Mouse (Mus musculus) heart, embryonic 13.5 days (tissue): Measurements from ENCODE around the gene Phf11c. TPM values are rescaled to one million over a fixed set of nuclear protein-coding genes. Genes with fewer than 3 reads are reported as not detected.

Experiments
- polyA plus RNA-seq: library from polyadenylated mRNA; unstranded; fragments of >200 nt; fragmentation: Nextera tagmentation; extraction: Ambion mirVana; gene quantifications from 2 replicates; pipeline ENCODE4 v1.2.1, GENCODE M21; 2015

Phf11c gene
- polyA plus RNA-seq, 1 experiment from 2014 or later, result 0.41 TPM

Other genes with a start within 250 kb of the Phf11c start
- gene Gm5142, start 216.6 kb downstream of the Phf11c start, polyA plus RNA-seq, result not detected in 2 replicates
- gene Rcbtb1, start 194.2 kb downstream of the Phf11c start, polyA plus RNA-seq, result 21.6 and 24.9 TPM in 2 replicates
- not detected in 2 replicates for gene Gm6904, start 135.2 kb downstream of the Phf11c start, polyA plus RNA-seq
- not detected in 2 replicates for gene Phf11a, start 97.9 kb downstream of the Phf11c start, polyA plus RNA-seq
- 0.92 and 1.5 TPM in 2 replicates for gene Phf11b, start 54.0 kb downstream of the Phf11c start, polyA plus RNA-seq
- 1.8 and 2.0 TPM in 2 replicates for gene Phf11d, start 29.9 kb downstream of the Phf11c start, polyA plus RNA-seq
- gene Setdb2, start 45.5 kb upstream of the Phf11c start, polyA plus RNA-seq, result 8.0 and 8.5 TPM in 2 replicates
- gene Cab39l, start 45.6 kb upstream of the Phf11c start, polyA plus RNA-seq, result 22.7 and 25.2 TPM in 2 replicates
- gene Cdadc1, start 202.6 kb upstream of the Phf11c start, polyA plus RNA-seq, result 26.0 and 27.4 TPM in 2 replicates
- 9.1 and 10.8 TPM in 2 replicates for gene Shisa2, start 229.9 kb upstream of the Phf11c start, polyA plus RNA-seq